Mouse (Mus musculus) embryo, embryonic 10 days (tissue): Measurements from ENCODE around the gene Dzip1.

ENCODE experiments used
- DNase-seq: peaks from one replicate; pipeline ENCODE4 v3.0.0-alpha.2; 2015; ENCODE audit warnings: low spot score

Dzip1 gene

DNA sequence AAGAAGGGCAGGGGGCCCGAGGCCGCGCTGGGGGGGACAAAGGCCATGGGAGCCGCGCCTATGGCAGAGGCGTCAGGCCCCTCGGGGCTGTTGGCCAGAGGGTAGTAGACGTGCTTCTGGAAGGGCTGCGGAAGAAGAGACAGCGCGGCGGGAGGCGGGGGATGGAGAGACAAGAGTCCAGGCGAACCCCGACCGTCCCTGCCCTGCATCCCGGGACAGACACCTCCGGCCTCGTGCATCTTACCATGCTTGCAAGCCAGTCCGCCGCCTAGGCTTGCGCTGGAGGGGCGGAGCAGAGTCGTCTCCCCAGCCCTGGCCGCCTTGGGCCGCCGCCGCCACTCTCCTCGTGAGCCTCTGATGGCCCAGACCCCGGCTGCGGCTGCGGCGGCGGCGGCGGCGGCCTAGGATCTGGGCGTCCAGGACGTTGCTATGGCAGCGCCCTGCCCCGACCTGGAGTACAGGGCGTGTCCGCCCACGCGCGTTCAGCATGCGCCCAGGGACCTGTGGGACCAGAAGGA is 2.5 kb downstream of the Dzip1 start:
- DNase-seq = peak; percentile 72

DNA sequence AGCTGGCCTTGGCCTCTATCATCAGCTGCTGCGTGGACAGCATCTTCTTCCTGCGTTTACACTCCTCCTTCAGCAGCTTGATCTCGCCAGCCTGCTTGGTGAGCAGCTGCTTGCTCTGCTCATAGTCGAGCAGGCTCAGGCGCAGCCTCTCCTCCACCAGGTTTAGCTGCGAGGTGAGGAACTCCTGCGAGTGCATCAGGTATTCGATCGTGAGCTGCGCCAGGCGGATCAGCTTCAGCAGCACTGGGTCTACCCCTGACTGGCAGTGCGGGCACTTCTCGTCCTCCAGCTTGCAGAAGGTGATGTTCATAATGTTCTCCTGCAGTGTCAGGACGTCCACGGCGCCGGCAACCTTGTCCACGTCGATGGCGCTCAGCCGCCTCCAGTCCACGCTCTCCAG is 3.0 kb downstream of the Dzip1 start:
- DNase-seq = no peak

DNA sequence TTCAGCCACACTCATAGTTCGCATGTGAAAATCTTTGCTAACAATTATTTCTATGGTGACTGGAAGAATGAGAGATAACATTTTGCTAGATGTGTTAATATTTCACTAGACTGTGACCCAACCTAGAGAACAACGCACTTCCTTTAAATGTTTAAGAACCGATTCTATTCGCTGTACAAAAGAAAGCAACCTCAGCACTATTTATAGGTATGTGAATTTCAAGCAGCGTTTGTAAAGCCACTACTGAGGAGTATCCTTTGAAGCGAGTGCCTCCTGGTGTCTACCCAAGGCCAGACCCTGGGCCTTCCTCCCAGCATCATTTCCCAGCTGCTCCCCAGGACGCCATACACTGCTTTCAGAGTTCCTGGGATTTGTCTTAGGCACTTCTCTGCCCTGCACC is 4.6 kb downstream of the Dzip1 start:
- no peak for DNase-seq

- peak; percentile 46 for DNase-seq
Observed at GRCm38 (mm10) chr14:118919025-118919424, 6.2 kb downstream of the Dzip1 start.

- DNase-seq = no peak
Observed at GRCm38 (mm10) chr14:118913651-118914050, 11.6 kb downstream of the Dzip1 start.

GRCm38 (mm10) chr14:118911521-118911920 is 13.7 kb downstream of the Dzip1 start:
- DNase-seq = no peak

DNA sequence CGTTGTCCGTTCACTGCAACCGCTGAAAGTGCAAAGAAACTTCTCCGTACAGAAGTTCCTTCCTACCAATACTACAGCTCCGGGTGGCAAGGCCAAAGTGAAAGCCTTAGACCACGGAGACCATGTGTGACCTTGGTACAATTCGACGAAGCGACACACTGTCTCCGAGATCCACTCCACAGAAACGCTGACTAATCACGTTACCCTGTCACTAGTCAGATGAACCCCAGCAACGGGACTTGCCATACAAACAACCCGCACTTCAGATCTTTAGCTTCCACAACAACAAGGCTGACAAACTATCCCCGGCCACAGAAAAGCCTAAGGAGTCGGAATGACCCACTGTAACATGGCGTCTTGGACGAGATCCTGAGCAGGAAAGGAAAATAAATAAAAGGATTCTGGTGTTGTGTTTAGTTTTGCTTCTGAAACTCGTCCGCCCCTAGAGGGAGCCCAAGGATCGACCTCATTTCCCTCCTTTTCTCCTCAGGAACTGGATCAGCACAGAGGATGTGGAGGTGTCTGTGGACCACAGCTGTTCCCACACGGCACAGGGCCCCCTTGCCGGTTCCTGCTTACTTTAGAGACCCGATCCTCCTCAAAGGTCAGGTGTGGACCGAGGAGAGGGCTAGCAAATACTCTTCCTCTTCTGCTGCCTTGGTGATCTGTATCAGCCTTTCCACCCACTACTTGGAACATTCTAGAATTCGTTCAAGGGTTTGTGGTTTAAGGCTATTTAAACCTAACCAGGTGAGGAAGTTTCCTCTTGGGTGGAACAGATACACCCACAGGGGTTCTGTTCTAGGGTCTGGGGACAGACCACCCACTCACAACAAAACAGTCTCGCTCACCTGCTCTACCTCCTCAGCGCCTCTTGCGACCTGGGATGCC is 14.7 kb downstream of the Dzip1 start:
- peak; percentile 61 for DNase-seq

- peak; percentile 52 for DNase-seq
Observed at GRCm38 (mm10) chr14:118909872-118910271, 15.4 kb downstream of the Dzip1 start.

GRCm38 (mm10) chr14:118907592-118907991 is 17.7 kb downstream of the Dzip1 start:
- no peak for DNase-seq

GRCm38 (mm10) chr14:118903867-118904562 is 21.2 kb downstream of the Dzip1 start:
- DNase-seq = peak; percentile 40

- DNase-seq = no peak
Observed at GRCm38 (mm10) chr14:118903397-118903796, 21.9 kb downstream of the Dzip1 start.

DNA sequence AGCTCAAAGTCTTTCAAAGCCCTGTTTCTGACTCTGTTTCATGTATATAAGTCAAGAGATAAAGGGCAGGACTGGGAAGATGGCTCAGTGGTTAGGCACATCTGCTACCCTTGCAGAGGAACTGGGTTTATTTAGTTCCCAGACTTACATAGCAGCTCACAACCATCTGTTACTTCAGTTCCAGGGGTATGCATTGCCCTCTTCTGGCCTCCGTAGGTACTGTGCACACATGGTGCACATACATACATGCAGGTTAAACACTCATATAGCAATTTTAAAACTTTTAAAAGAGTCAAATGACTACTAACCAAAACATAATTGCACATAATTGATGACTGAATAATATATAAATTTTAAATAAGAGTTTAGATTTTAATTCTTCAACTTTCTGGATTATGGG is 24.3 kb downstream of the Dzip1 start:
- no peak for DNase-seq

DNA sequence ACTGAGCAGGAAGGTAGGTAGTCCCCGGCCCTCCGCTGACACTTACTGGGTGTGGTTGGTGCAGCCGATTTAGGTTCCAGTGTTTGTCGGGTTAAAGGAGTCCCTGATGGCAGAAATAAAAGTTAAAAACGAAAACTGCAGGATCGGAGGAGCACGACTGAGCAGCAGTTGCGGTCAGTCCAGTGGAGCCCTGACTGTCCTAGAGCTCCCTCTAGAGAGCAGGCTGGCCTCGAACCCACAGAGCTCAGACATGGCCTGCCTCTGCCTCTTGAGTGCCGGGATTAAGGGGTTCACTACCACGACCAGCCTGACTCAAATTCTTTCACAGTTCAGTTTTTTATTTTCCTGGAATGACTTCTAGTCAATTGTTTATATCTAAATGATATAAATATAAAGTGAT is 25.3 kb downstream of the Dzip1 start:
- no peak for DNase-seq

GRCm38 (mm10) chr14:118895655-118896054 is 29.6 kb downstream of the Dzip1 start:
- DNase-seq = no peak

DNA sequence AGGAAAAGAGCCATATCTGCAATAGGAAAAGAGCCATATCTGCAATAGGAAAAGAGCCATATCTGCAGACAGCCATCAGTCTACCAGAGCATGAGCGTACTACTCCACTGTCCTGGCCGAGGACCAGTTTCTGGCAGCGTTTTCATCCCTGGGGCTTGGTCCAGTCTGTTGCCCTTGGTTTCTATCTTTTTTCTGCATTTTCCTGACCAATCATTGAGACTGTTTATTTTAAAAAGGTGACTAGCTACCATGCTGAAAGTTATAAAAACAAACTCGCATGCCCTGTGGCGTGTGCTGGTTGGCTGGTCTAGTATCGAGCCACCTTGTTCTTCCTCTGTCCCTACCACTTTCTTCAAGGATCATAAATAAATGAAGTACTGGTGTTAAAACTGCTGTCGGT is 30.0 kb downstream of the Dzip1 start:
- DNase-seq = no peak

DNA sequence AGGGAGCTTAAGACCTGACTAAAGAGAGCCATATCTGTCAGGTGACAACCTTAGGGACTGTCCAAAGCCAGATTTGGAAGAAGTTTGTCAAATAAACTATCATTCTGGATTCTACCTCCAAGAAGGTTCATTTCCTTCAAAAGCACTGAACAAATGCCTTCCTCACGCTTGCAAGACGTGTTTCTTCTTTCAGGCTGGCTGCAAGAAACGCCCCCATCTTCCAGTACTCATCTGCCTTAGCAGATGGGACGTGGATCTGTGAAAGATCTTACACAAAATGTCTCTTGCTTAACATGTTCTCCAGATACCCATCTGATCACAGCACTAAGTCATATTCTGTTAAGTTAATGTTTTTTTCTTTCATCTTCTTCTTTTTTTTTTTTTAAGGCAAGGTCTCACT is 35.2 kb downstream of the Dzip1 start:
- DNase-seq = no peak

DNA sequence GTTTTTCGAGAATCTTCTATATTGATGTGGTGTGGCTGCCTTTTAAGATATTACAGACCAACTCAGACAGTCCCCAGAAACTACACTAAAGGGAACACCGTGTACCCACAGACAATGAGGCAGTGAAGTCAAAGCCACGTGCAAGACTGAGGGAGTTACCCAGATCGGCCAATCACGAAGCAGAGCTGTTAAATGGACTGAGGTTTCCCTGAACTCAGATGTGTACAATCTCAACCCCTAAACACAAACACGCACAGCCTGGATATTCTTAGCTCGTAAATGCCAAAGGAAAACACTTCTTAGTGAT is 41.1 kb downstream of the Dzip1 start:
- DNase-seq = no peak

DNA sequence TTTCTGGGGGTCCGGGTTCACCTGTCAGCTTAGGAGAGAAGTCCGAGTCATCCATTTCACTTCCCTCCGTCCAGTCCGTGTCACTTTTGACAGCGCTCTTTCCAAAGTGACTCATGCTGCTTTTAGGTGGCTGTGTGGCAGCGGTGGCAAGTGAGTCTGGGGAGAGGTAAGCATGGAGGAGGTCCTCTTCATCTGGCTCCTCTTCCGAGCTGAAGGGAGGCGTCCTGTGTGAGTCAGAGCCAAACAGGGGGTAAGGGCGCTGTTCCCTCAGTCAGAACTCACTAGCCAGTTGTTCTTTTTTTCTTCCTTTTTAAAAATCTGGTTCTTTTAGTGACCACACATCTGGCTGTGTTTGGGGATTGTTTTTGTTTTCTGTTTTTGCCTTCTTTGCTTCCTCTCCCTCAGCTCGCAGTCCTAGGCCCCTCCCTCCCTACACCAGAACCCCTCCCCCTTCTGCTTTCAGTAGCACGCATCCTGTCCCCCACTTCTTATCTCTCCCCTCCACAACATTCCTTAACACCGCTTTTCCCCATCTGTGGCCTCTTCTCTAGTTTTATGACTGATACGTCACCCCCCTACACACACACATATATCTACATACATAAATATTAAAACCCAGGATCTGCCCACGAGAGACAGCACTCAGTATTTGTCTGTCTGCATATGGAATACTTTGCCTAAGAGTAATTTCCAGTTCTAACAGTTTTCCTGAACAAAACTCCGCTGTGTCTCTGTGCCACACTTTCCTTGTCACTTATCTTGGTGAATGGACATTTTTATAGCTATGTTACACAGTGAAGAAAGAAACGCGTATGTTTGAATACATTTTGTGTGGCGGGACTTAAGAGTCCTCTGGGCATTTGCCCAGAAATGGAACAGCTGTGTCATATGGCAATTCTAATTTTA is 41.7 kb downstream of the Dzip1 start:
- DNase-seq = no peak

DNA sequence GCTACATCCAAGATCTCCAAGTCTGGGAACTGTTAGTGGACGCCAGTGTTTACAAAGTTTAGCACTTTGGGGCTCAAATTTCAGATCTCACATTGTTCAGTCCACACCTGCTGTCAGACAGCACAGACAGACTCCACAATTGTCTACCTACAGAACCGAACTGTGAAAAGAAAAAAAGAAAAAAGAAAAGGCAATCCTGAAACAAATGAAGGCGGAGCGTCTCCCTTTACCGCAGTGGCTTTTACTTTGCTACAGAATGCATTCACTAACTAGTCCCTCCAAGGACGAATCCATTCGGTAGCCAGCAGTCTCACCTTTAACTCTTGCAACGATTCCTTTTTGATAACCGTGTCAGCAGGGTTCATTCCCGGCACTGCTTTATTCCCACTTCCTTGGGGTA is 44.6 kb downstream of the Dzip1 start:
- DNase-seq = no peak

- DNase-seq = no peak
Observed at GRCm38 (mm10) chr14:118878346-118878910, 46.8 kb downstream of the Dzip1 start.

DNA sequence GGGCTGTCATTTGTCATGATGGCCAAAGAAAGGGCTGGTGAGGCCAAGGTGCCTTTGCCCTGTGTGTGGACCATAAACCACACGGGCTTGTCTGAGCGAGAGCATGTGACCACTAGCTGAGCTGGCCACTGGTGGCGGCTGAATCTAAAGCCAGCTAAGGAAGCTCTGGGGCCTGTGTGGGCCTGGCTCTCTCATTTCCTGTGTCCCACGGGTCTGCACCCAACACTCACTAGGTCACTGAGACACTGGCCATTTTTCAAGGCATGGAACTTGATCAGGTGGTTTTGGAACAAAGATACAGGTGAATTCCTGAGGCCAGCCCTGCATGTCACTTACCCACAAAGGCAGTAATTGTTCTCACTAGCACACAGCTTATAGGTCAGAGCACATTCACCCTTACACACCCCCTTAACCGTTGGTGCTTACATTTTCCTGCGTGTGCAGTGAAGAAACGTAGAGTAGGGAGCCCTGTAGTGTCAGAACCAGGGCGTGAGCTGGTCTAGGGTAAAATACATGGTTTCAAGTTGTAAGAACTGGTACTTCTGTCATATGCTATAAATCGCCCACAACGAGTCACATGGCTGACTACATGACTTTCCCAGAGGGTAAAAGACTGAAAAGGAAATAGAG is 50.4 kb downstream of the Dzip1 start:
- no peak for DNase-seq

GRCm38 (mm10) chr14:118874126-118874525 is 51.1 kb downstream of the Dzip1 start:
- no peak for DNase-seq
